Mouse (Mus musculus): ENCODE data around the gene Asic5. TPM values are rescaled to one million over a fixed set of nuclear protein-coding genes. Genes with fewer than 3 reads are reported as not detected.

Asic5 gene
- total RNA-seq (2021), result not detected

GRCm38 (mm10) chr3:81981990-81982389 lies at the start of gene Asic5:
Asic5 (plus strand) TSS chr3:81982290.
- intact Hi-C loops (cut with DNase I), result no loop called here
- no peak for DNase-seq (ENCODE audit: extremely low spot score in 1 of 2, low spot score in 2 of 2)

GRCm38 (mm10) chr3:81933348-81933747 lies 48.7 kb upstream of the Asic5 start:
- intact Hi-C loops (cut with DNase I), result loop anchor here (5.0 kb wide), 1 partner anchor 419 kb away; no protein-coding TSS in a partner anchor
- no peak for DNase-seq (ENCODE audit: extremely low spot score in 1 of 2, low spot score in 2 of 2)

- DNase-seq (ENCODE audit: extremely low spot score in 1 of 2, low spot score in 2 of 2), result no peak
- intact Hi-C loops (cut with DNase I), result loop anchor here (5.0 kb wide), 1 partner anchor 88 kb away; no protein-coding TSS in a partner anchor
These were observed 43.2 kb upstream of the Asic5 start for GRCm38 (mm10) chr3:81938924-81939323.

- DNase-seq (ENCODE audit: extremely low spot score in 1 of 2, low spot score in 2 of 2), result no peak
- intact Hi-C loops (cut with DNase I), result no loop called here
These were observed 39.7 kb upstream of the Asic5 start for GRCm38 (mm10) chr3:81942341-81942740.

GRCm38 (mm10) chr3:81943097-81943496 lies 39.0 kb upstream of the Asic5 start:
- DNase-seq (ENCODE audit: extremely low spot score in 1 of 2, low spot score in 2 of 2), result no peak

GRCm38 (mm10) chr3:81944851-81945393 lies 37.2 kb upstream of the Asic5 start:
- intact Hi-C loops (cut with DNase I), result no loop called here
- no peak for DNase-seq (ENCODE audit: extremely low spot score in 1 of 2, low spot score in 2 of 2)

More at GRCm38 (mm10) chr3:81943097-81943496, 39.0 kb upstream of the Asic5 start:
- intact Hi-C loops (cut with DNase I), result no loop called here

GRCm38 (mm10) chr3:81949048-81949447 lies 33.0 kb upstream of the Asic5 start:
- no peak for DNase-seq (ENCODE audit: extremely low spot score in 1 of 2, low spot score in 2 of 2)
- intact Hi-C loops (cut with DNase I), result no loop called here

- intact Hi-C loops (cut with DNase I), result no loop called here
- no peak for DNase-seq (ENCODE audit: extremely low spot score in 1 of 2, low spot score in 2 of 2)
These were observed 30.3 kb upstream of the Asic5 start for GRCm38 (mm10) chr3:81951785-81952184.

GRCm38 (mm10) chr3:81957484-81957883 lies 24.6 kb upstream of the Asic5 start:
- no peak for DNase-seq (ENCODE audit: extremely low spot score in 1 of 2, low spot score in 2 of 2)
- intact Hi-C loops (cut with DNase I), result no loop called here

- no peak for DNase-seq (ENCODE audit: extremely low spot score in 1 of 2, low spot score in 2 of 2)
- intact Hi-C loops (cut with DNase I), result no loop called here
These were observed 20.8 kb upstream of the Asic5 start for GRCm38 (mm10) chr3:81961336-81961735.

GRCm38 (mm10) chr3:81963768-81964167 lies 18.3 kb upstream of the Asic5 start:
- no peak for DNase-seq (ENCODE audit: extremely low spot score in 1 of 2, low spot score in 2 of 2)
- intact Hi-C loops (cut with DNase I), result no loop called here

- intact Hi-C loops (cut with DNase I), result no loop called here
- DNase-seq (ENCODE audit: extremely low spot score in 1 of 2, low spot score in 2 of 2), result no peak
These were observed 17.5 kb upstream of the Asic5 start for GRCm38 (mm10) chr3:81964596-81964995.

- DNase-seq (ENCODE audit: extremely low spot score in 1 of 2, low spot score in 2 of 2), result no peak
- intact Hi-C loops (cut with DNase I), result no loop called here
These were observed 6.5 kb upstream of the Asic5 start for GRCm38 (mm10) chr3:81975607-81976006.

- intact Hi-C loops (cut with DNase I), result no loop called here
- no peak for DNase-seq (ENCODE audit: extremely low spot score in 1 of 2, low spot score in 2 of 2)
These were observed 6.0 kb upstream of the Asic5 start, which contains the start of gene Tdo2 for GRCm38 (mm10) chr3:81976102-81976501. Tdo2 (minus strand) TSS chr3:81976202.

- intact Hi-C loops (cut with DNase I), result no loop called here
- DNase-seq (ENCODE audit: extremely low spot score in 1 of 2, low spot score in 2 of 2), result no peak
These were observed 514 bp upstream of the Asic5 start for GRCm38 (mm10) chr3:81981576-81981975.

GRCm38 (mm10) chr3:81983120-81983895 lies 1.2 kb downstream of the Asic5 start:
- intact Hi-C loops (cut with DNase I), result no loop called here
- DNase-seq (ENCODE audit: extremely low spot score in 1 of 2, low spot score in 2 of 2), result no peak

GRCm38 (mm10) chr3:81985100-81985499 lies 3.0 kb downstream of the Asic5 start:
- intact Hi-C loops (cut with DNase I), result no loop called here
- DNase-seq (ENCODE audit: extremely low spot score in 1 of 2, low spot score in 2 of 2), result no peak

- DNase-seq (ENCODE audit: extremely low spot score in 1 of 2, low spot score in 2 of 2), result no peak
- intact Hi-C loops (cut with DNase I), result no loop called here
These were observed 4.0 kb downstream of the Asic5 start for GRCm38 (mm10) chr3:81986103-81986502.

- intact Hi-C loops (cut with DNase I), result no loop called here
These were observed 5.5 kb downstream of the Asic5 start for GRCm38 (mm10) chr3:81987628-81988027.

GRCm38 (mm10) chr3:81989692-81990141 lies 7.6 kb downstream of the Asic5 start:
- intact Hi-C loops (cut with DNase I), result no loop called here
- no peak for DNase-seq (ENCODE audit: extremely low spot score in 1 of 2, low spot score in 2 of 2)

More at GRCm38 (mm10) chr3:81987628-81988027, 5.5 kb downstream of the Asic5 start:
- no peak for DNase-seq (ENCODE audit: extremely low spot score in 1 of 2, low spot score in 2 of 2)

Data from left cerebral cortex, postnatal 10 days (tissue).